Mouse (Mus musculus) spleen, postnatal 10 days (tissue): ENCODE measurements around the gene Cdk8.
A peak's percentile ranks its signal among the peaks of the same experiment; 100 is the strongest.

Experiments used
- DNase-seq, 2 experiments: peaks; one replicate each; pipeline ENCODE4 v3.0.0; 2021 to 2022; ENCODE audit warnings: low spot score in 2 of 2

Gene Cdk8

GRCm38 (mm10) chr5:146281241-146281818 is 50.3 kb downstream of the Cdk8 start:
- no peak for DNase-seq

- DNase-seq, result no peak
Measured at GRCm38 (mm10) chr5:146281884-146282579, 51.0 kb downstream of the Cdk8 start.

DNA sequence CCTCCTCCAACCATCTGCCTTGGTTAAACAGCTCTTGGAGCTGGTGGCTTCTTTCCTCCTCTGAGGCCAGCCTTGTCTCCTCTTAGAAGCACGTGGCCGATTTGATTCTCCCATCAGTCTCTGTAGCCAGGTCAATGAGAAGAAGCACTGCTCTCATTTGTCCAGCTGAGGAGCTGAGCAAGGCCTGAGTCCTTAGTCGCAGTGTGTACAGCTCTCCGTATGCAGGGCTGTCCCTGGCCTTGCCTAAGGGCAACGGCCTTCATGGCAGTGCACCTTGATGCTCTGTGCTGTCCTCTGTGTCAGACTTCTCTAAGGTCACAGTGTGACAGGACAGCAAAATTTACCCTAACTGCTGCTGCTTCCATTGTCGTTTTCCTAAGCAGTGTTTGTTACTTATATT is 52.9 kb downstream of the Cdk8 start:
- no peak for DNase-seq

DNA sequence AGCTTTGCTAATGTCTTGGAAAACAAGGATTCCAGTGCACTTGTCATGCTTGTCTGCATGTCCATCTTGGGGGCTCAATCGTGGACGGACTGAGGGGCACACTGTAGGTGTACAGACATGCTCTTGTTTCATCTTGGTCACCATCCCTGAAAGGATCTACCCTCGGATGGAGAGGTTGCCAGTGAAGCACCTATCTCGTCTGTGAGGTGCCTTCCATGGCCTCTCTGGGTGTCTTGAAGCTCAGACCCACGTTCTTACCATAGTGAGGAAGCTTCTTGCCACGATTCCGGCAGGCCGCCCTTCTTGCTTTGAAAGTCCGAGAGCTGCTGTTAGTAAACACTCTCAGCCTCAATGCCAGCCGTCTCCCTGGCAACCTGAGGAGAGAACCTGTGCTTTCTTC is 56.4 kb downstream of the Cdk8 start:
- DNase-seq, result no peak

- no peak for DNase-seq
Measured at GRCm38 (mm10) chr5:146288048-146288501, 57.0 kb downstream of the Cdk8 start.

DNA sequence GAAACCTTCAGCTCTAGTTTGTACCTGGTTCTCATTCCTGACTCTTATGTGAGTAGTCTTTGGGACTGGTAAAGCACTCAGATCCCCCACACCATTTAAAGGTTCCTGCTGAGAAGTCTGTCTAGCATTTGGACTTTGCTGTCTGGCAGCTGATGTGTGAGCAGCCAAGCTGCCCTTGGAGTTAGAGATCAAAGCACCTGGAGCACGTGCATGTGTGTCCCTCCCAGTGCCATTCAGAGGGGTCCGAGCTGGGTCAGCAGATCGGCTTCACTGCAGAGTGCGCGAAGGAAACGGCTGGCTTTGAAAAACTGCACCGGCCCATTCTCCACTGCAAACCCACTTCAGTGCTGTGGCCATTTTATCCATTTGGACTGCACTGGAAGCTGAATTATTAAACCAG is 58.9 kb downstream of the Cdk8 start:
- no peak for DNase-seq

DNA sequence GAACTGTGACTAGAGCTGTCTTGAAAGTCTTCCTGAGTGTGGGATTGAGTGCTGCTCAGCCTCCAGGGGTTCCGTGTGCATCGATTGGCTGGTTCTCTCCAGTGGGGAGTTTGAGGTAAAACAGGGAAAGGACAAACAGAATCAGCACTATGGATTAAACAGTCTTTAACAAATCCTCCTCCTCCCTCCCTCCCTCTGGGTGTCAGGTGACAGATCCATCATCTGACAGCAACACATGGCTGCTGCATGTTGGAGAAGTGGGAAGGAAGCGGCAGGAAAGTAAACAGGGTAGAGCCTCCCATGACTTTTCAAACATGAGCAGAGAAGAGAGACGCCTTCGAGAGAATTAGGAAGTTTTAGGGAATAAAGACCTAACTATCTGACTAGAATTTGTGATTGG is 59.4 kb downstream of the Cdk8 start:
- no peak for DNase-seq

DNA sequence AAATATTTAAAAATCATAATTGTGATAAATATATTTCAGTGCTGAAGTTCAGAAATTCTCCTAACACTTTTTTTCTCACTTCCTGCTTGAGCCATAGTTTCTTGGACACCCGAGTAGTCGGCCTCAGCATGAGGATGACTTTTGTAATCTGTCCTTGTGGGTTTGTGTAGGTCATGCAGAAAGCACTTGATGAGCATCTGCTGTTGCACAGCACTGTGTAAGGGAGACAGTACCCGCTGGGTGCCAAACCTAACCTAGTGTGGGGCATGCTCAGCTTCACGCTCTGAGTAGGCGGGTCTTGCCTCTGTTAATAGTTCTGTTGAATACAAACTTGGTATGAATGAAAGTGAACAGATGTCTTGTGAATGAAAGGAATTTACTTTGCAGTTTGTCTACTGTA is 60.5 kb downstream of the Cdk8 start:
- no peak for DNase-seq

- no peak for DNase-seq
Measured at GRCm38 (mm10) chr5:146292896-146293680, 62.1 kb downstream of the Cdk8 start.

GRCm38 (mm10) chr5:146293919-146294700 is 63.1 kb downstream of the Cdk8 start:
- no peak for DNase-seq

DNA sequence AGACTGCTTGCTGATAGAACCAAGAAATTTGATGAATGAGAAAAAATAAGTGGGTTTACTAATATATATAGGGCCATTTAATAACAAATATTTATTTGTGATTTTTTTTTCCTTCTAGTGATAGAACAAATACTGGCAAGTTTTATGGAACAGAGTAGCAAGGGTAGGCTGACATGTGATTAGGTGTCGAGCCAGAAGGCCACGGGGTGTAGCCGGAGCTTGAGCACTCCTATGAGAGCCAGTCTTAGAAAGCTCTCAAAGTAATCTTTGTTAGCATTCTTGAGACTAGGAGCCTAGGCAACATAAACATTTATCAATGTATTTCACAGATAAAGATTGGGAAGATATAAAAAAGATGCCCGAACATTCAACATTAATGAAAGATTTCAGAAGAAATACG is 63.8 kb downstream of the Cdk8 start:
- no peak for DNase-seq

DNA sequence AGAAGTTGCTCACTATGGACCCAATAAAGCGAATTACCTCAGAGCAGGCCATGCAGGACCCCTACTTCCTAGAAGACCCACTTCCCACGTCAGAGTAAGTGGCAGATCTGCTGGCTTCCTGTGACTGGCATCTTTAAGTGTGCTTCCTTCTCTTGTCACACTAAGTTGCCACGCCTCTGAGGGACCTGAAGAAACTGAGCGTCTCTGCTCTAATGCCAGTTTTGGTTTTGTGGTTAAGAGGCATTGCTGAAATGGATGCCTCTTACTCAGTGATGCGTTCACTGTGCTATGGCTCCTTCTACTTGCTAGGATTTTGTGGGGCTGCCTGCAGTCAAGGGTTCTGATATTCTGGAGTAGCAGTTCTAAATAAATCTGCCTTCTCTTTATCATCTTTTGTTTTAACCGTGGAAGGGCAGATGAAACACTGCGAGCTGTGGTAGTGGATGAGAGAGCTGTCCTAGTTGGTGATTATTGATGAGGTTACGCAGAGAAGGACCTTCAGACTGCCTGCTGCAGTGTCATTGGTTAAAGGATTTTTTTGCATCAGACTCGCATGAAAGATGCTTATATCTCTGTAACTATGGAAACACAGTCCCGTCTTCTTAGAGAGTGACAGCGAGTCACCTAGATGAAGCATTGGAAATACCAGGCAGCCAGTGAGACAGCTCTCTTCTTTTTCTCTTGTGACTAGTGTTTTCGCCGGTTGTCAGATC is 67.9 kb downstream of the Cdk8 start:
- DNase-seq, result no peak

- DNase-seq, result peak in 1 of 2 experiments; percentile 75
Measured at GRCm38 (mm10) chr5:146299520-146299870, 68.5 kb downstream of the Cdk8 start.

- DNase-seq, result peak; percentile 54 to 74
Measured at GRCm38 (mm10) chr5:146303470-146303869, 72.4 kb downstream of the Cdk8 start.

DNA sequence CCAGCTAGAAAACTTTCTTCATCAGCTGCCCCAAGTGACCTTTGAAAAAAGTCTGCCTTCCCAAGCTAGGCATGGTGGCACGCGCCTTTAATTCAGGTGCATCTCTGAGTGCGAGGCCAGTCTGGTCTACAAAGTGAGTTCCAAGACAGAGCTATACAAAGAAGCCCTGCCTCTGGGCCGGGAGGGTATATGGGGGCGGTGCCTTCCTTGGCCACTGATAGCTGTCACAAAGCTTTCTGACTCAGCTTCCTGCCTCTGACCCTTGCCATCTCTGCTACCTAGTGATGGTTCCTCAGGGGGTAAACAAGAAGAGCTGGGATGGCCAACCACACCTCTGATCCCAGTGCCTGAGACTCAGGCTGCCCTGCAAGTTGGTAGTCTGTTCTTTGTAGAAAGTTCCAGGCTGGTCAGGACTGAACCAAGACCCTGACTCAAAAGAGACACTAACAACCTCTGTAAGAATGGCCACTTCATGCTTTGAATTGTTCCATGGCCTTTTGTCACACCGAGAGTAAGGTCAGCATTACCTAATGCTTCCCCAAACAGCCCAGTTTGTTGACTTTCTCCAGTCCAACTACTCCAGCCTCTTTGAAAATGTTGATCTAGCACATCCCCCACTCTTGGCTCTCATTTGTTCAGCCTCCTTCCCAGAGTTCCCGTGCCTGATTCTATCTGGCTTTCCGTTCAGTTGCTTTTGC is 76.2 kb downstream of the Cdk8 start:
- DNase-seq, result no peak

DNA sequence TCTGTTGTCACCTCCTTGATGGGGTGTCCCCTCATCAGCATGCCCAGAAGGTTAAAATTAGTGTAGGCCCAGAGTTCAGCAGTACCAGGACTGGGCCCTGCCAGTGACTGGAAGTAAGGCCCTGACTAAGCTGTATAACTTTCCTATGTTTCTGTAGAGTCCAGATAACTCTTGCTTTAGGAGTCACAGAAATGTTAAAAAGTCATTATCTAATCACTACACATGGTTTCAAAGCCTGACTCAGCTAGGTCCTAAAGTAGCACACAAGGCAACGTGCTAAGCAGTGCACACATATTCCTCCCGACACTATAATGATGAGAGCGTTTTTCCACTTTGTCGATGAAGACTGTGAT is 76.7 kb downstream of the Cdk8 start:
- no peak for DNase-seq

DNA sequence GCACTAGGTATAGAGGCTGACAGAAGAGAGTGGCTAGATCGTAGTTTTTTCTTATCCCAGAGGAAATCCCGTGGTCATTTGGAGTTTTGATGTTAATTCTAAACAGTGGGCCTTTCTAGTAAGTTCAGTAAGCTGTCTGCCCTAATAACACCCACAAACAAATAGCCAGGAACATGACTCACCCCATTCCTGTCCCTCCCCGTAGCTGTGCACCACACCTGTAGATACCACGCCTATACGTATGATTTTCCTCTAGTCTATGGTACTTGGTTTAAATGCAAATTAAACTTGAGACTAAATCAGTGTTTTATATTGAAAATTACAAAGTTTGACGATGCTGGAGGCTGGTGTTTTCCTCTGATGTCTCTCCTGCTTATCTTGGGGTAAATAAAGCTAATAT is 83.5 kb downstream of the Cdk8 start:
- no peak for DNase-seq

GRCm38 (mm10) chr5:146315268-146315921 is 84.4 kb downstream of the Cdk8 start:
- DNase-seq, result no peak

GRCm38 (mm10) chr5:146316316-146316715 is 85.3 kb downstream of the Cdk8 start:
- peak in 1 of 2 experiments; percentile 59 for DNase-seq

DNA sequence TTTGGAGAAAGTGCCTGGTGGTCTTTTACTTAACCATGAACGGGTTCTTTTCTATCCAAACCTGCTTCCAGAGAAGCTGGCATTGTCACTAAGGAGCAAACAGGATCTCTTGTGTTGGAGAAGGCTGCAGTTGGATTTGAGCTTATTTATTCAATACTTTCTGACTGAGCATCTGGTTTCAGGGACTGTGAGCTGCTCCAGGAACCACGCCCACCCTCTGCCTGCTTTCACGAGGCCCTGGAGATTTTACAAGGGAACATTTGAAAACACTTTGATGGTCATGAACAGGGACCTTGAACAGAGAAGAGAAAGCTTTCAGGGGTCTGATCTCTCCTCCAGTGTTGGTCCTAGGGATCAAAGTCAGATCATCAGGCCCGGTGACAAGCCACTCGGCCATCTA is 87.0 kb downstream of the Cdk8 start:
- no peak for DNase-seq
